Mouse (Mus musculus): ENCODE data around the gene Adamtsl4.

GRCm38 (mm10) chr3:95722386-95722785 lies 34.7 kb upstream of the Adamtsl4 start:
- TF ChIP-seq CTCF (IDR thresholded peaks at IDR 0.05; ENCODE audit: control insufficient read depth, insufficient read depth, insufficient read length) (no peak), USF1 (IDR thresholded peaks at IDR 0.05; ENCODE audit: low read depth) (no peak), CEBPB (IDR thresholded peaks at IDR 0.05; ENCODE audit: low read depth) (no peak), MAX (IDR thresholded peaks at IDR 0.05) (no peak), MYOD1 (IDR thresholded peaks at IDR 0.05; ENCODE audit: control insufficient read depth, insufficient read length, low read depth) (no peak), FOSL1 (IDR thresholded peaks at IDR 0.05; ENCODE audit: insufficient read depth, low read length, poor library complexity, severe bottlenecking) (no peak), MYOG (IDR thresholded peaks at IDR 0.05; ENCODE audit: control insufficient read depth, extremely low read depth, insufficient read length) (no peak)

Measured in C2C12 (cell line).